Mouse (Mus musculus) heart, embryonic 14.5 days (tissue): ENCODE results near the gene Bmper. TPM values are rescaled to one million over a fixed set of nuclear protein-coding genes. Genes with fewer than 3 reads are reported as not detected.

Experiments
- ATAC-seq: fragments of 200-750 bp; cut with Nextera tagmentation; 2 replicates; pipeline ENCODE4 v1.8.0; 2017; ENCODE audit warnings: low read depth, moderate TSS enrichment; ENCODE audit not compliant: insufficient number of reproducible peaks, insufficient read depth, low FRiP score
- H3K27ac ChIP-seq, 2 experiments: fragments of 200-500 bp in 1 of 2; fragments of 300-500 bp in 1 of 2; sonication (generic) in 1 of 2; replicated peaks in 1 of 2; 2 replicates each; pipeline ENCODE4 v1.5.1; 2012 to 2014; ENCODE audit warnings: low read depth in 2 of 2, low read length in 2 of 2, control low read depth in 1 of 2, mild to moderate bottlenecking in 1 of 2, mixed read lengths in 1 of 2; ENCODE audit not compliant: control insufficient read depth in 1 of 2, insufficient read depth in 1 of 2
- H3K27me3 ChIP-seq: fragments of 300-500 bp; sonication (generic); 2 replicates; pipeline ENCODE4 v1.6.1; 2014; ENCODE audit warnings: mild to moderate bottlenecking, low read length, control low read depth; ENCODE audit not compliant: control insufficient read depth, insufficient read depth
- H3K36me3 ChIP-seq: fragments of 300-500 bp; sonication (generic); 2 replicates; pipeline ENCODE4 v1.6.1; 2014; ENCODE audit warnings: mild to moderate bottlenecking, control low read depth, low read length, mixed read lengths; ENCODE audit not compliant: control insufficient read depth, insufficient read depth
- H3K4me1 ChIP-seq, 2 experiments: fragments of 200-500 bp in 1 of 2; fragments of 300-500 bp in 1 of 2; sonication (generic) in 1 of 2; 2 replicates each; pipeline ENCODE4 v1.6.1; 2012 to 2014; ENCODE audit warnings: low read length in 2 of 2, control low read depth in 1 of 2, mixed read lengths in 1 of 2; ENCODE audit not compliant: control insufficient read depth in 2 of 2, insufficient read depth in 2 of 2
- H3K4me2 ChIP-seq: fragments of 300-500 bp; sonication (generic); 2 replicates; pipeline ENCODE4 v1.6.1; 2014; ENCODE audit warnings: mild to moderate bottlenecking, low read length
- H3K4me3 ChIP-seq, 2 experiments: fragments of 200-500 bp in 1 of 2; fragments of 300-500 bp in 1 of 2; sonication (generic) in 1 of 2; 2 replicates each; pipeline ENCODE4 v1.5.1; 2012 to 2014; ENCODE audit warnings: low read length in 2 of 2, mild to moderate bottlenecking in 2 of 2, control low read depth in 1 of 2, low read depth in 1 of 2, moderate library complexity in 1 of 2; ENCODE audit not compliant: control insufficient read depth in 1 of 2, insufficient read depth in 1 of 2
- H3K9ac ChIP-seq: fragments of 300-500 bp; sonication (generic); 2 replicates; pipeline ENCODE4 v1.6.1; 2014; ENCODE audit warnings: mild to moderate bottlenecking, low read length
- H3K9me3 ChIP-seq: fragments of 300-500 bp; sonication (generic); 2 replicates; pipeline ENCODE4 v1.6.1; 2016; ENCODE audit warnings: low read length, control low read depth; ENCODE audit not compliant: control insufficient read depth
- WGBS: fragments of 180-500 bp; shearing (Covaris S2); extraction: QIAGEN DNeasy Blood & Tissue Kit; methylation state at CpG from one replicate; pipeline ENCODE4 v1.1.7; 2014; 5-methylcytosine and 5-hydroxymethylcytosine counted together
- polyA plus RNA-seq: library from polyadenylated mRNA; unstranded; fragments of >200 nt; fragmentation: Nextera tagmentation; extraction: Ambion mirVana; gene quantifications from 2 replicates; pipeline ENCODE4 v1.2.1, GENCODE M21; 2014

The Bmper gene
- polyA plus RNA-seq, 1 experiment from 2014 or later: 7.9 TPM

DNA sequence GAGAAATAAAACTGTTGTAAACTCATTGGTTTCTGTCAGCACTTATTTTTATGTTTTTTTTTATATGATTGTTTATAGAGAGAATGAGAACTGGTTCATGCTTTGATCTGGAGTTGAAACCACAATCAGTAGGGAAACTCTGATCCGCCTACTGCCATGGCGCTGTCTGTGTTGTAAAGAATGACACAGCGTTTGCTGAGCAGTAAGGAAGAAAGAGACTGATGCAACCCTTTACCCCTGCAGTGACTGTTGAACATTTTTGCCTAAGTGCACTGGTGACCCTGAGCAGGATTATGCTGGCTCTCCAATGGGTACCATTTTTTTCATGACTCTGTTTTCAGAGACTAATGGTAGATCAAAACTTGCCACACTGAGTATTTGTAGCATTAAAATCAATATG, 234.3 kb downstream of the Bmper start:
- Histone ChIP-seq H3K9me3 (no peaks in the 10 kb centered on the region), H3K4me1 (peaks cover 0 to 6% of the 10 kb centered on the region in 2 experiments; a peak in 3 of 4 replicates), H3K27ac (no peak overlapping the region), H3K27me3 (no peaks in the 10 kb centered on the region), H3K36me3 (no peaks in the 10 kb centered on the region), H3K4me3 (no peak overlapping the region), H3K9ac (no peak overlapping the region), H3K4me2 (no peak overlapping the region)
- ATAC-seq: no peak
- 74% methylated on average over 3 of the region's 3 CpGs for WGBS

- no peak for ATAC-seq
- H3K36me3 ChIP-seq: no peaks in the 10 kb centered on the region
Observed at GRCm38 (mm10) chr9:23460721-23461120, 237.8 kb downstream of the Bmper start.

GRCm38 (mm10) chr9:23462949-23463608, 240.2 kb downstream of the Bmper start:
- Histone ChIP-seq H3K4me1 (peaks cover 0 to 6% of the 10 kb centered on the region in 2 experiments; a peak in 3 of 4 replicates), H3K36me3 (no peaks in the 10 kb centered on the region), H3K27ac (no peak overlapping the region), H3K4me3 (no peak overlapping the region), H3K9ac (no peak overlapping the region), H3K9me3 (no peaks in the 10 kb centered on the region), H3K27me3 (no peaks in the 10 kb centered on the region), H3K4me2 (no peak overlapping the region)
- ATAC-seq: no peak
- 38% methylated on average over 3 of the region's 3 CpGs for WGBS

More at GRCm38 (mm10) chr9:23460721-23461120, 237.8 kb downstream of the Bmper start:
- H3K4me2 ChIP-seq: no peak overlapping the region
- H3K27me3 ChIP-seq: no peaks in the 10 kb centered on the region
- no peak overlapping the region for H3K9ac ChIP-seq
- H3K27ac ChIP-seq: no peak overlapping the region
- no peaks in the 10 kb centered on the region for H3K9me3 ChIP-seq
- peaks cover 0 to 6% of the 10 kb centered on the region in 2 experiments; a peak in 3 of 4 replicates for H3K4me1 ChIP-seq
- no peak overlapping the region for H3K4me3 ChIP-seq
- WGBS: 34% methylated on average over 4 of the region's 4 CpGs

DNA sequence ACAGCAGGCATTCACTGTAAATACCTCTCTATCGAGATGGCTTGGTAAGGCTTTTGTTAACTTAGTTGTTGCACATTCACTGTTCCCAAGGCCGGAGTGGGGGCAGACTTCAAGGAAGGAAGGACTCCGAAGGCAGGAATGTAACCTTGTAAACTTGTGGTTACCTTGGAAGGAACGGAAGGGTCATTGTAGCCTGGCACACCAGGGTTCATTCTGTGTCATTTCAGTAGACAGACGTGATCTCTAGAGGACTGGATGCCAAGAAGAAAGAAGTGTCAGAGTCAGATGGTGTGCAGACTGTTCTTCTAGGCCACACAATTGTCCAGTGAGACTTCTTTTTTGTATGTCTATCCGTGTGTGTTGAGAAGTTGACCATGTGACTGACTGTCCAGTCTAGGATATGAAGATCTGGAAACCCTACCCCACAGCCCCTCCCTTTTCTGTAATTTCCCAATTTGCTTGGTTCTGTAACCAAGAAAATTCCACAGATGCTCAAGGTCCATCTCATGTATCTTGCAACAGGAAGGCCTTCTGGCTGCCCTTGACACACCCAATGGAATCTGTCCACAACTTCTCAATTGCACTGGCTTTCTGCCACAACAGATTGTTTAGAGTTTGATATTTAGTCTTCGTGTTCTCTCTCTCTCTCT, 242.2 kb downstream of the Bmper start:
- H3K9ac ChIP-seq: no peak overlapping the region
- H3K27ac ChIP-seq: no peak overlapping the region
- H3K27me3 ChIP-seq: no peaks in the 10 kb centered on the region
- WGBS: 72% methylated on average over 7 of the region's 7 CpGs
- H3K9me3 ChIP-seq: no peaks in the 10 kb centered on the region
- no peak for ATAC-seq
- H3K4me1 ChIP-seq: peaks cover 0 to 6% of the 10 kb centered on the region in 2 experiments; a peak in 3 of 4 replicates
- no peak overlapping the region for H3K4me3 ChIP-seq
- H3K4me2 ChIP-seq: no peak overlapping the region
- H3K36me3 ChIP-seq: no peaks in the 10 kb centered on the region

DNA sequence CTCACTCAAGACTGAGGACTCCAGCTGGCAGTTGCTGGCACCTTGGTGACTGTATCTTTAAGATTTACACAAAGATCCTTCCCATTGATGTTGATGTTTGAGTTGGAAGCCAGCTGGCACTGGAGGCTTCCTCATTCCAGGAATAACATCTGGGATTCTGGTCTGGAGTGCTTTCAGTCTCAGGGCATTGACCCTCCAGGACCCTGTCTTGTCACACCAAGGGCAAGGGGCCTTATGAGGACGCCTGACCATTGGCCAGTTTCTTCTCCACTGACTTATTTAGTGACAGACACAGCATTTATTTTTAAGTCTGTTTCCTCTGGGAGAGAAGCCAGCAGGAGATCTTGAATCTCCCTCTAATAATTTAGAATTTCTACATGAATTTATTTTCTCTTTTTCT, 247.0 kb downstream of the Bmper start:
- H3K4me2 ChIP-seq: no peak overlapping the region
- H3K9ac ChIP-seq: no peak overlapping the region
- H3K4me3 ChIP-seq: no peak overlapping the region
- H3K36me3 ChIP-seq: no peaks in the 10 kb centered on the region
- 53% methylated on average over 1 of the region's 1 CpGs for WGBS
- no peak for ATAC-seq
- H3K27ac ChIP-seq: no peak overlapping the region
- no peaks in the 10 kb centered on the region for H3K9me3 ChIP-seq
- no peaks in the 10 kb centered on the region for H3K4me1 ChIP-seq
- H3K27me3 ChIP-seq: no peaks in the 10 kb centered on the region

DNA sequence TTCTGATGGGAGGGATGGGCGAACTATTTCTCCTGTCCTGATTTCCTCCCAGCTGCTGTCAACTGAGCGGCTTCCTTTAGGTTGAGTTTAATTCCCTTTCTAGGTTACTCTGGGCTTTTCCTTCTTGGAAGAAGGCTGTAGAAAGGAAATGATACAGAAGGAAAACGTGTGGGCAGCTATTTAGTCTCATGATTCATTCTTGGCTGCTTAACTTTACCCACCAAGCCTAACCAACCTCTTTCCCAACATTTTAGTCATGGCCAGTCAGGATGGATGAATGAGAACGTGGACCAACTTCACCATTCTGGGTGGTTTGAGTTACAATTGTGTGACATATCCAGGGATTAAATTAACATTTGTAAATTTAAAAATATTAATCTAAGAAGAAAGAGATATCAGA, 263.0 kb downstream of the Bmper start:
- H3K9me3 ChIP-seq: no peaks in the 10 kb centered on the region
- H3K4me2 ChIP-seq: no peak overlapping the region
- H3K27ac ChIP-seq: no peak overlapping the region
- H3K27me3 ChIP-seq: no peaks in the 10 kb centered on the region
- no peak overlapping the region for H3K9ac ChIP-seq
- no peaks in the 10 kb centered on the region for H3K36me3 ChIP-seq
- 75% methylated on average over 4 of the region's 4 CpGs for WGBS
- H3K4me1 ChIP-seq: peaks cover 2 to 8% of the 10 kb centered on the region in 2 experiments; a peak in 2 of 4 replicates
- ATAC-seq: no peak
- H3K4me3 ChIP-seq: no peak overlapping the region

- ATAC-seq: no peak
- H3K9me3 ChIP-seq: no peaks in the 10 kb centered on the region
- H3K27me3 ChIP-seq: no peaks in the 10 kb centered on the region
- no peak overlapping the region for H3K4me3 ChIP-seq
- 69% methylated on average over 5 of the region's 5 CpGs for WGBS
- no peaks in the 10 kb centered on the region for H3K36me3 ChIP-seq
- no peak overlapping the region for H3K9ac ChIP-seq
- peaks cover 2 to 7% of the 10 kb centered on the region in 2 experiments; a peak in 2 of 4 replicates for H3K4me1 ChIP-seq
- no peak overlapping the region for H3K27ac ChIP-seq
- no peak overlapping the region for H3K4me2 ChIP-seq
Observed at GRCm38 (mm10) chr9:23486725-23487378, 264.0 kb downstream of the Bmper start.
